Mouse (Mus musculus): ENCODE measurements around the gene Gmppa. TPM values are rescaled to one million over a fixed set of nuclear protein-coding genes. Genes with fewer than 3 reads are reported as not detected.

Gene Gmppa
- polyA plus RNA-seq (2014; fragmentation: Nextera tagmentation; extraction: Ambion mirVana), result 65.2 and 67.6 TPM in 2 replicates

DNA sequence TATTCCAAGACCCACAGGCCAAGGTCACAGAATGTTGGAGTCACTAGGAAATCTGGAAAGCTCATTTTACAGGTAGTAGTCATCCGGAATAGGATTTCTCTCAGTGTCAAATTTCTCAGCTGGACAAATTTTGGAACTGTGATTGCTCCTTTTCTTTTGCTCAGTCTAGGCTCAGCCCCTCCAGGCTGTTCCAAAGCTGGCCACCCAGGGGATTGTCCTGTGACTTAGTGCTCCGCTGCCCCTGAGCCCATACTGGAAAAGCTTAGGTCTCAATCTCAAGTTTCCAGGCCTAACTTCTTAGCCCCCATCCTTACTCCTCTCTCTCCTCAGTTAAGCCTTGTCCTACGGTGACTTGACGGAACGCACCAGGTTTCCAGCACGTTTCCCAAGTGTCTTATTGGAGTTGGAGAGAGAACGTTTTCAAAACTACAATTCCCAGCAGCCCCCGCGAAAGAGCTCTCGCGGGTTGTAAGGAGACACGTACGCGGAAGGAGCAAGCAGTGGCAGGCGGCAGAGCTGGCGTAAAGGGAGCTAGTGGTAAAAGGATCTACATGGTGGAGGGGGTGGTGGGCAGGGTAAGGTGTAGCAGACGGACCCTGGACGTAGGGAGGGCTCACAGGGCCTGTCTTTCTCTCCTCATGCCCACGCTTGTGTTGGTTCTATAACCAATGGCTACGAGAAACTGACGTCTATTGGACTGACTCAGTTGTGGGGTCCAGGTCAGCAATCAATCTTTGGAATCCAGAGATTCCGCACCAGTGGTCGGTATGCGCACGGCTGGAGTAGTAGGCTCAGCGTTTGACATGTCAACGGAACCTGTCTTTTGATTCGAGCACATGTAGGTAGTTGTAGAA lies at the start of gene Gmppa:
Gene Gmppa (plus strand): TSS at position 456 of the 854 bp plus-strand sequence.
- Histone ChIP-seq H3K27me3 (ENCODE audit: control insufficient read depth, insufficient read depth, low read length) (no peaks in the 10 kb centered on the region), H3K9ac (ENCODE audit: low read depth, low read length) (peak within 1 kb of the TSS; percentile 69), H3K4me2 (replicated peaks; ENCODE audit: low read depth, low read length) (peak within 1 kb of the TSS; percentile 78), H3K4me3 (ENCODE audit: low read length) (peak within 1 kb of the TSS; percentile 67), H3K4me1 (ENCODE audit: control insufficient read depth, insufficient read depth, low read length) (peaks cover 11% of the 10 kb centered on the region; the same call in 1 of the 2 replicates), H3K27ac (ENCODE audit: low read depth, low read length) (peak within 1 kb of the TSS; percentile 47), H3K9me3 (ENCODE audit: control insufficient read depth, low read length) (no peaks in the 10 kb centered on the region), H3K36me3 (ENCODE audit: control insufficient read depth, insufficient read depth, low read length) (no peaks in the 10 kb centered on the region)
- 4% methylated on average over 28 of the region's 28 CpGs for WGBS
- peak; percentile 70 for ATAC-seq (ENCODE audit: low FRiP score, low TSS enrichment)

DNA sequence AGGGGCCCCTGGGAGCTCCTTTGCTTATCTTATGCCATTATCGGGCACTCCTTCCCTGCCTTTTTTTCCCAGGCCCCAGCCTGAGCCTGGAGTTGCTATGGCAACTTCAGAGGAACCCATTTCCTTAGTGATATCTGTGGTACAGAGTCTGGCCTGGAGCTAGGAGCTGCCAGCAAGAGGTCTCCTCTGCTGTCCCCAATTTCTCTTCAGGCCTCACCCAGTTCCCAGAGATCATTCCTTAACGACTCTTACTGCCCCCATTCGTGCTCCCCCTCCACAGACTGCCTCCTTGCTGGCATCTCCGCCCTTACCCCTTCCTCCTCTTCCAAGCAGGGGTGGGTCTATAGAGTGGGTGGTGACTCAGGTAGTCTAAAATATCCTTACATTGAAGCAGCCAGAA lies 49.6 kb upstream of the Gmppa start:
- no peak overlapping the region for H3K4me2 ChIP-seq (replicated peaks; ENCODE audit: low read depth, low read length)
- no peak overlapping the region for H3K27ac ChIP-seq (ENCODE audit: low read depth, low read length)
- H3K4me1 ChIP-seq (ENCODE audit: control insufficient read depth, insufficient read depth, low read length), result peaks cover 56% of the 10 kb centered on the region
- no peaks in the 10 kb centered on the region for H3K9me3 ChIP-seq (ENCODE audit: control insufficient read depth, low read length)
- no peak overlapping the region for H3K9ac ChIP-seq (ENCODE audit: low read depth, low read length)
- H3K36me3 ChIP-seq (ENCODE audit: control insufficient read depth, insufficient read depth, low read length), result peaks cover 4% of the 10 kb centered on the region; the same call in 1 of the 2 replicates
- WGBS, result 33% methylated on average over 4 of the region's 4 CpGs
- H3K27me3 ChIP-seq (ENCODE audit: control insufficient read depth, insufficient read depth, low read length), result peaks cover 34% of the 10 kb centered on the region
- H3K4me3 ChIP-seq (ENCODE audit: low read length), result no peak overlapping the region
- no peak for ATAC-seq (ENCODE audit: low FRiP score, low TSS enrichment)

DNA sequence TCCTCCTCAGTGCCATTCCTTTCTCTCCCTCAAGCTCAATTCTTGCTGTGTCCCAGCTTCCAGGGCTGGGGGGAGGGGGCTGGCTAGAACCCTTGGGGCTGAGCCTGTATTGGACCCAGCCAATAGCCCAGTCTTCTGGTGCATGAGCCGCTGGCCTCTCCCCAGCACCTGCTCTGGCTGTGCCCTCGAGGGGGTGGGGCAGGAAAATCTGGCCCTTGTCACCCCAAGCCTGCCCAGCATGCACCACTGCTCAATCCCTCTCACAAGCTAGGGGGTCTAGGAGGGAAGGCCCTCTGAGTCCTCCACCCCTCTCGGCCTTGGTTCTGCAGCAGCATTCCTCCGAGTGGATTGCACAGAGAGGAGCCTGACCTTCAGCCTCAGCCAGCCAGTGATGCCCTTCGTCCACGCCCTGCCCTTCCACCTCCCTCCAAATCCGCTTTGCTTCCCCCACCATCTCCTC lies 48.2 kb upstream of the Gmppa start:
- H3K9me3 ChIP-seq (ENCODE audit: control insufficient read depth, low read length), result no peaks in the 10 kb centered on the region
- H3K4me2 ChIP-seq (replicated peaks; ENCODE audit: low read depth, low read length), result peak overlapping the region; percentile 47
- peaks cover 31% of the 10 kb centered on the region for H3K27me3 ChIP-seq (ENCODE audit: control insufficient read depth, insufficient read depth, low read length)
- ATAC-seq (ENCODE audit: low FRiP score, low TSS enrichment), result no peak
- H3K9ac ChIP-seq (ENCODE audit: low read depth, low read length), result peak overlapping the region; percentile 54; the same call in 1 of the 2 replicates
- no peak overlapping the region for H3K27ac ChIP-seq (ENCODE audit: low read depth, low read length)
- peaks cover 5% of the 10 kb centered on the region; the same call in 1 of the 2 replicates for H3K36me3 ChIP-seq (ENCODE audit: control insufficient read depth, insufficient read depth, low read length)
- H3K4me3 ChIP-seq (ENCODE audit: low read length), result peak overlapping the region; percentile 25
- H3K4me1 ChIP-seq (ENCODE audit: control insufficient read depth, insufficient read depth, low read length), result peaks cover 54% of the 10 kb centered on the region
- WGBS, result 19% methylated on average over 7 of the region's 7 CpGs

DNA sequence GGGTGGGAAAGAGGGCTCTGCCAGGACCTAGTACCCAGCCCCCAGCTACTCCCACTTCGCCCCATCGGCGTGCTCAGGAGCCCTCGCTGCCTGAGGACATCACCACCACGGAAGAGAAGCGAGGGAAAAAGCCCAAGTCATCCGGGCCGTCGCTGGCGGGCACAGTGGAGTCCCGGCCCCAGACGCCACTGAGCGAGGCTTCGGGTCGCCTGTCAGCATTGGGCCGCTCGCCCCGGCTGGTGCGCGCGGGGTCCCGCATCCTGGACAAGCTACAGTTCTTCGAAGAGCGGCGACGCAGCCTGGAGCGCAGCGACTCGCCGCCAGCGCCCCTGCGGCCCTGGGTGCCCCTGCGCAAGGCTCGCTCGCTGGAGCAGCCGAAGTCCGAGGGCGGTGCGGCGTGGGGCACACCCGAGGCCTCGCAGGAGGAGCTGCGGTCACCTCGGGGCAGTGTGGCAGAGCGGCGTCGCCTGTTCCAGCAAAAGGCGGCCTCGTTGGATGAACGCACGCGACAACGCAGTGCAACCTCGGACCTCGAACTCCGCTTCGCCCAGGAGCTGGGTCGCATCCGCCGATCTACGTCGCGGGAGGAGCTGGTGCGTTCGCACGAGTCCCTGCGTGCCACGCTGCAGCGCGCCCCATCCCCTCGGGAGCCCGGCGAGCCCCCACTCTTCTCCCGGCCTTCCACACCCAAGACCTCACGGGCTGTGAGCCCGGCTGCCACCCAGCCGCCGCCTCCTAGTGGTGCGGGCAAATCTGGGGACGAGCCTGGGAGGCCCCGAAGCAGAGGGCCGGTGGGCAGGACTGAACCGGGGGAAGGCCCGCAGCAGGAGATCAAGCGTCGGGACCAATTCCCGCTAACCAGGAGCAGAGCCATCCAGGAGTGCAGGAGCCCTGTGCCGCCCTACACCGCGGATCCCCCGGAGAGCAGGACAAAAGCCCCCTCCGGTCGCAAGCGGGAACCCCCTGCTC lies 47.5 kb upstream of the Gmppa start:
- H3K4me2 ChIP-seq (replicated peaks; ENCODE audit: low read depth, low read length), result peak overlapping the region; percentile 47
- peaks cover 47% of the 10 kb centered on the region for H3K4me1 ChIP-seq (ENCODE audit: control insufficient read depth, insufficient read depth, low read length)
- H3K9ac ChIP-seq (ENCODE audit: low read depth, low read length), result peak overlapping the region; percentile 54
- H3K4me3 ChIP-seq (ENCODE audit: low read length), result peak overlapping the region; percentile 25
- no peak overlapping the region for H3K27ac ChIP-seq (ENCODE audit: low read depth, low read length)
- peaks cover 31% of the 10 kb centered on the region for H3K27me3 ChIP-seq (ENCODE audit: control insufficient read depth, insufficient read depth, low read length)
- ATAC-seq (ENCODE audit: low FRiP score, low TSS enrichment), result peak; percentile 43
- 6% methylated on average over 92 of the region's 94 CpGs for WGBS
- H3K36me3 ChIP-seq (ENCODE audit: control insufficient read depth, insufficient read depth, low read length), result peaks cover 10% of the 10 kb centered on the region; the same call in 1 of the 2 replicates
- no peaks in the 10 kb centered on the region for H3K9me3 ChIP-seq (ENCODE audit: control insufficient read depth, low read length)

DNA sequence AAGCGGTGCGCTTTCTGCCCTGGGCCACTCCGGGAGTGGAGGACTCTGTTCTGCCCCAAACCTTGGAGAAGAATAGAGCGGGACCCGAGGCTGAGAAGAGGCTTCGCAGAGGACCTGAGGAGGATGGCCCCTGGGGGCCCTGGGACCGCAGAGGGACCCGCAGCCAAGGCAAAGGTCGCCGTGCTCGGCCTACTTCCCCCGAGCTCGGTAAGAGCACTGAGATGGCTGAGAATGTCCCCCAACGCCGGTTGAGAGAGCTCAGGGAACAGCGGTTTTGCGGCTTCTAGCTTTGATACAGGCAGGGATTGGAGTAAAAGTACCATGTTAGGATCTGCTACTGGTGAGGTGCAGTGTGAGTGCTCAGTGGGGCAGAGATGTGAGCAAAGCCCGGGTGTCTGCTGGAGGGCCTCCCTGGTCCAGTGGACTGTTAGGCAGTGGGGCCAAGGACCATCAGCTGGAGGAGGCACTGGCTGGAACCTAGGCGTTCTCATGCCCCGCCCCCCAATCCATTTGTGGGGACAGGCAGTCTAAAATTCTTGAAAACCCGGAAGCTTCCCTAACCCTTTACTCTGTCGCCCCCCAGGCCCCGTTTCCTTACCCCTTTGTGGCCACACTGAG lies 46.7 kb upstream of the Gmppa start:
- WGBS, result 34% methylated on average over 23 of the region's 23 CpGs
- Histone ChIP-seq H3K4me3 (ENCODE audit: low read length) (peak overlapping the region; percentile 25), H3K4me1 (ENCODE audit: control insufficient read depth, insufficient read depth, low read length) (peaks cover 41% of the 10 kb centered on the region), H3K9me3 (ENCODE audit: control insufficient read depth, low read length) (no peaks in the 10 kb centered on the region), H3K36me3 (ENCODE audit: control insufficient read depth, insufficient read depth, low read length) (peaks cover 13% of the 10 kb centered on the region; the same call in 1 of the 2 replicates), H3K27me3 (ENCODE audit: control insufficient read depth, insufficient read depth, low read length) (peaks cover 31% of the 10 kb centered on the region), H3K9ac (ENCODE audit: low read depth, low read length) (peak overlapping the region; percentile 40; the same call in 1 of the 2 replicates), H3K27ac (ENCODE audit: low read depth, low read length) (no peak overlapping the region), H3K4me2 (replicated peaks; ENCODE audit: low read depth, low read length) (peak overlapping the region; percentile 47)
- 0 out of 2 replicates have a peak, but pooled peaks have one; percentile 48 for ATAC-seq (ENCODE audit: low FRiP score, low TSS enrichment)

DNA sequence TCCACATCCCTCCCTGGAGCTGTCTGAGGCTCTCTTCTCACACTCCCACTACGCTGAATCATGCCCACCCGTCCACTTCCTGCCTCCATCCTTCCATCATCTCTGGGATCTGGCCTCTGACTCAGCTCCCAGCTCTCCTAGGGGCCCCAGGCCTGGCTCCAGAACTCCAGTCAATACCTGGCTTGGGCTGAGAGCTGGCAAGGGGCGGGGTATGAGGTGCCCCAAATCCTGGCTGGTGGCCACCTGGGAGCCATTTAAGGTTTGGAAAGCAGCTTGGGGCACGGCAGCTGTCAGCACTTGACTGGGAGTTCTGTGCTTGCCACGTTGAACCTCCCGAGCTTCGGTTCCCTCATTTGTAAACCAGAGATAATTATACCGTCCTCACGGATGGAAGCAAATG lies 42.6 kb upstream of the Gmppa start:
- Histone ChIP-seq H3K4me1 (ENCODE audit: control insufficient read depth, insufficient read depth, low read length) (peaks cover 5% of the 10 kb centered on the region), H3K36me3 (ENCODE audit: control insufficient read depth, insufficient read depth, low read length) (peaks cover 19% of the 10 kb centered on the region; the same call in 1 of the 2 replicates), H3K27ac (ENCODE audit: low read depth, low read length) (no peak overlapping the region), H3K4me3 (ENCODE audit: low read length) (no peak overlapping the region), H3K9me3 (ENCODE audit: control insufficient read depth, low read length) (no peaks in the 10 kb centered on the region), H3K9ac (ENCODE audit: low read depth, low read length) (no peak overlapping the region), H3K4me2 (replicated peaks; ENCODE audit: low read depth, low read length) (no peak overlapping the region), H3K27me3 (ENCODE audit: control insufficient read depth, insufficient read depth, low read length) (peaks cover 13% of the 10 kb centered on the region)
- 66% methylated on average over 9 of the region's 9 CpGs for WGBS
- no peak for ATAC-seq (ENCODE audit: low FRiP score, low TSS enrichment)

DNA sequence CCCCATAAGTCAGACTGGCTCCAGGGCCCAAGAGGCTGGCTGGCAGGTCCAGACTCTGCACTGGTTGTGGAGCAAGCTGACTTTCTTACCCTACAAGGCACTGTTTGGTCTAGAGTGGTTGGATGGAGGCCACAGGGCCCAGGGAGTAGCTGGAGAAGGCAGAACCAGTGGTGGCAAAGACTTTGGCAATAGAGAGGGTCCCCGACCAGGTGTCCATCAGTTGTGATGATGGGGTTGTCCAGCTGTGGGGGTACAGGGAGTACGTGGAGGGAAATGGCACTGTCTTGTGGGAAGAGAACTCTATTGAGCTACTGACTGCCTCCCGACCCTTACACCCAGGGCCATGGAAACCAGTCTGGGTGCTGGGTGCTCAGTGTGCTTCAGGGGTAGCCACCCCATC lies 41.9 kb upstream of the Gmppa start:
- peaks cover 8% of the 10 kb centered on the region for H3K4me1 ChIP-seq (ENCODE audit: control insufficient read depth, insufficient read depth, low read length)
- peaks cover 6% of the 10 kb centered on the region; the same call in 1 of the 2 replicates for H3K27me3 ChIP-seq (ENCODE audit: control insufficient read depth, insufficient read depth, low read length)
- H3K9ac ChIP-seq (ENCODE audit: low read depth, low read length), result no peak overlapping the region
- no peak for ATAC-seq (ENCODE audit: low FRiP score, low TSS enrichment)
- WGBS, result 90% methylated on average over 3 of the region's 3 CpGs
- H3K4me2 ChIP-seq (replicated peaks; ENCODE audit: low read depth, low read length), result no peak overlapping the region
- peaks cover 19% of the 10 kb centered on the region; the same call in 1 of the 2 replicates for H3K36me3 ChIP-seq (ENCODE audit: control insufficient read depth, insufficient read depth, low read length)
- no peak overlapping the region for H3K4me3 ChIP-seq (ENCODE audit: low read length)
- H3K9me3 ChIP-seq (ENCODE audit: control insufficient read depth, low read length), result no peaks in the 10 kb centered on the region
- no peak overlapping the region for H3K27ac ChIP-seq (ENCODE audit: low read depth, low read length)

DNA sequence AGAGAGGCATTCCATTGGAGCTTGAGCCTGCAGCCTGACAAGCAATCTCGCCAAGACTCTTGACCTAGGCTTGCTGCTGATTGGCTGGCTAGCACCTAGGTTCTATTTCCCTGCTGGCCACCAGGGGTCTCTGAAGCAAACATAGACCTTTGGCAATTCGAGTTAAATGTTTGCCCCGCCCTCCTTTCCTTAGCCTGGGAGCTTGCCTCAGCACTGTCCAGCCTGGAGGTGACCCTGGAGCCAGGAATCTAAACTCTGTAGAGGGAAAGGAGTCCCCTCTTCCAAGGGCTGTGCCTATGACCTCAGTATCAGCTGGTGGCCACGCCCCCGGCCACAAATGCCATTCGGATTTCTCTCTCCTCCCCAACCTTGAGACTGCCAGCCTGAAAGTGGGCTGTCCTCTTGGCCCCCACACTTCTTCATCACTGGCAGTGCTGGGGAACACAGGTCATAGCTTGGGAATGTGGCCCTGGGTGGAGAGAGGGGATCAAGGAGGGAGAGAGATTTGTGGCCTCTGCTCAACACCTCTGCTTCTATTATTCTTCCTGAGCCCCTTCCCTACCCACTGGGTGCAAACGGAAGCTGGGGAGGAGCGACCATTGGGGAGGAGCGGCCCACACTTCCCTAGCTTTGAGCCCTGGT lies 36.8 kb upstream of the Gmppa start:
- H3K27me3 ChIP-seq (ENCODE audit: control insufficient read depth, insufficient read depth, low read length), result no peaks in the 10 kb centered on the region
- 0 out of 2 replicates have a peak overlapping the region, but pooled peaks have one; percentile 5 for H3K4me2 ChIP-seq (replicated peaks; ENCODE audit: low read depth, low read length)
- no peaks in the 10 kb centered on the region for H3K9me3 ChIP-seq (ENCODE audit: control insufficient read depth, low read length)
- peak overlapping the region; percentile 84 for H3K27ac ChIP-seq (ENCODE audit: low read depth, low read length)
- ATAC-seq (ENCODE audit: low FRiP score, low TSS enrichment), result peak; percentile 65
- 6% methylated on average over 9 of the region's 9 CpGs for WGBS
- peaks cover 34% of the 10 kb centered on the region for H3K36me3 ChIP-seq (ENCODE audit: control insufficient read depth, insufficient read depth, low read length)
- 0 out of 2 replicates have a peak overlapping the region, but pooled peaks have one; percentile 1 for H3K9ac ChIP-seq (ENCODE audit: low read depth, low read length)
- H3K4me3 ChIP-seq (ENCODE audit: low read length), result no peak overlapping the region
- H3K4me1 ChIP-seq (ENCODE audit: control insufficient read depth, insufficient read depth, low read length), result peaks cover 28% of the 10 kb centered on the region

Data from kidney, embryonic 14.5 days (tissue).